Mouse (Mus musculus) forebrain, embryonic 11.5 days (tissue): Measurements from ENCODE around the gene Phactr2. TPM values are rescaled to one million over a fixed set of nuclear protein-coding genes. Genes with fewer than 3 reads are reported as not detected.
"Not testable (repeated sequence)": the region's sequence is repeated elsewhere in the genome, so short reads cannot be mapped to it uniquely, and the experiment has no call there.

ENCODE experiments used
- ATAC-seq: fragments of 200-750 bp; cut with Nextera tagmentation; replicated peaks from 2 replicates; pipeline ENCODE4 v1.8.0; 2017; ENCODE audit warnings: moderate TSS enrichment; ENCODE audit not compliant: low FRiP score
- DNase-seq: peaks from one replicate; pipeline ENCODE4 v3.0.0-alpha.2; 2017; ENCODE audit warnings: low spot score
- H3K27ac ChIP-seq: fragments of 300-500 bp; sonication (generic); 2 replicates; pipeline ENCODE4 v1.5.1; 2014; ENCODE audit warnings: low read depth, low read length
- H3K27me3 ChIP-seq: fragments of 300-500 bp; sonication (generic); 2 replicates; pipeline ENCODE4 v1.6.1; 2014; ENCODE audit warnings: mild to moderate bottlenecking, low read length, mixed read lengths; ENCODE audit not compliant: control insufficient read depth, insufficient read depth
- H3K36me3 ChIP-seq: fragments of 300-500 bp; sonication (generic); 2 replicates; pipeline ENCODE4 v1.6.1; 2014; ENCODE audit warnings: mild to moderate bottlenecking, low read length, moderate library complexity, mixed read lengths; ENCODE audit not compliant: control insufficient read depth, insufficient read depth
- H3K4me1 ChIP-seq: fragments of 300-500 bp; sonication (generic); replicated peaks from 2 replicates; pipeline ENCODE4 v1.6.1; 2014; ENCODE audit warnings: low read length, mixed read lengths; ENCODE audit not compliant: control insufficient read depth, insufficient read depth
- H3K4me2 ChIP-seq: fragments of 300-500 bp; sonication (generic); 2 replicates; pipeline ENCODE4 v1.6.1; 2014; ENCODE audit warnings: low read depth, mild to moderate bottlenecking, low read length, moderate library complexity, mixed read lengths; ENCODE audit not compliant: severe bottlenecking
- H3K4me3 ChIP-seq: fragments of 300-500 bp; sonication (generic); 2 replicates; pipeline ENCODE4 v1.5.1; 2014; ENCODE audit warnings: low read depth, low read length
- H3K9ac ChIP-seq: fragments of 300-500 bp; sonication (generic); 2 replicates; pipeline ENCODE4 v1.6.1; 2014; ENCODE audit warnings: low read length
- H3K9me3 ChIP-seq: fragments of 300-500 bp; sonication (generic); 2 replicates; pipeline ENCODE4 v1.6.1; 2016; ENCODE audit warnings: low read length, mixed read lengths; ENCODE audit not compliant: control insufficient read depth
- WGBS: fragments of 180-500 bp; shearing (Covaris S2); extraction: QIAGEN DNeasy Blood & Tissue Kit; methylation state at CpG from one replicate; pipeline ENCODE4 v1.1.7; 2014; 5-methylcytosine and 5-hydroxymethylcytosine counted together
- polyA plus RNA-seq: library from polyadenylated mRNA; unstranded; fragments of >200 nt; fragmentation: Nextera tagmentation; extraction: Ambion mirVana; gene quantifications from 2 replicates; pipeline ENCODE4 v1.2.1, GENCODE M21; 2014

Gene Phactr2
- polyA plus RNA-seq, 1 experiment from 2014 or later, result 17.7 TPM

DNA sequence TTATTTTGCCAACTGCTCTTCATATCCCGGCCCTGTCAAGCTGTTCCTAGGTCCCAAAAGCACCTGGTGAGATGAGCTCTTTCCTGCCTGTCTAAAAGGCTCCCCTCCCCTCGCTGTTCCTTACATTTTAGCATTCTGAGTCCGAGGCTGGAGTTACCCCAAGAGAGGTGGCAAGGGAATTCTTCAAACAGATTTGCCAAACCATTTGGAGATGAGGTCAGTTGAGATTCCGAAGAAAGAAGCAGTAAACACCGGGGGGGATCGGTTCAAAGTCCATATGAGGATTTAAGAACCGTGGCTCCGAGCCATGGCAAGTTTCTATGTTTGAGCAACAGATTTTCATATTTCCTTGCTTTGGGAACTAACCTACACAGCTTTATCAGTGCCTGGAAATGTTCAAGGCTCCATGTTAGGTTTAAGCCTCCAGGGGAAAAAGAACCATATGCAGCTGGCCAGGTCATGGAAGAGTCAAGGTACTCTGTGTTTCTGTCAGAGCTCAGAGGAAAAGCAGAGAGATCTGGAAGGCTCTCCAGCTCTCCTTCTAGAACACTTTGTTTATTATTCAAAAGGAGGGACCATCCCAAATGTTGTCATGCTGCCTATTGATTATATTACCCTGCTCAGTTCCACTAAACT, 277.2 kb downstream of the Phactr2 start:
- peaks cover 5% of the 10 kb centered on the region; the same call in 1 of the 2 replicates for H3K4me1 ChIP-seq
- no peak overlapping the region for H3K4me2 ChIP-seq
- no peak overlapping the region for H3K4me3 ChIP-seq
- DNase-seq (no peak), ATAC-seq (no peak)
- H3K36me3 ChIP-seq, result no peaks in the 10 kb centered on the region
- 85% methylated on average over 8 of the region's 8 CpGs for WGBS
- H3K27ac ChIP-seq, result no peak overlapping the region
- H3K9me3 ChIP-seq, result no peaks in the 10 kb centered on the region
- H3K27me3 ChIP-seq, result no peaks in the 10 kb centered on the region
- H3K9ac ChIP-seq, result no peak overlapping the region

GRCm38 (mm10) chr10:13193496-13193895, 280.7 kb downstream of the Phactr2 start:
- not testable (repeated sequence) for H3K27ac ChIP-seq, H3K4me3 ChIP-seq, H3K4me1 ChIP-seq, H3K9me3 ChIP-seq, H3K27me3 ChIP-seq, H3K36me3 ChIP-seq, DNase-seq, H3K9ac ChIP-seq
- 86% methylated on average over 7 of the region's 7 CpGs for WGBS
- H3K4me2 ChIP-seq, result peak overlapping the region; percentile 71; the same call in 1 of the 2 replicates
- peak; percentile 6; the same call in 1 of the 2 replicates for ATAC-seq

- Histone ChIP-seq H3K4me2 (peak within 1 kb of the TSS; percentile 71), H3K36me3 (no peaks in the 10 kb centered on the region; the same call in 1 of the 2 replicates), H3K27ac (no peak within 1 kb of the TSS), H3K9me3 (no peaks in the 10 kb centered on the region), H3K4me1 (peaks cover 9% of the 10 kb centered on the region; the same call in 1 of the 2 replicates), H3K4me3 (peak within 1 kb of the TSS; percentile 71), H3K27me3 (no peaks in the 10 kb centered on the region), H3K9ac (peak within 1 kb of the TSS; percentile 63)
- ATAC-seq (peak; percentile 99), DNase-seq (peak; percentile 96)
- under 1% methylated on average over 43 of the region's 43 CpGs for WGBS
These were observed 281.4 kb downstream of the Phactr2 start, which contains the start of gene Ltv1 for GRCm38 (mm10) chr10:13192731-13193351. Ltv1 (minus strand) TSS chr10:13193168.

DNA sequence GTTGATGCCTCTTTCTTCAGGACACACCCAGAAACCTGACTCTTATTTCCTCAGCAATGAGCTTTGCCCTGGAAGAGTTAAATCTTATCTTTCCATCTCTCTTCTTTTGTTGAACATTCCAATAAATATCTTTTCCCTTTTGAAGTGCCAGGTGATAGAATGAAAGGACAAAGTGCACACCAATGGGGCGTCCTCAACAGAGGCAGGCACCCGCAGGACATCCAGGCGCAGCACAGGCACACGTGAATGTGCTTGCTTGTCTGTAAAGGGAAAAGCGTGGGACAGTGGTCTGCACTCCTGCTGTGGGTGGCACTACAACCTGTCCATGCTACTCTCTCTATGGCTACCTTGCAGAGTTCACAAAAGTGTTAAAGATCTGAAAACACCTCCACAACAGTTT, 284.3 kb downstream of the Phactr2 start:
- Histone ChIP-seq H3K27ac (no peak overlapping the region), H3K9ac (no peak overlapping the region), H3K4me1 (peaks cover 9% of the 10 kb centered on the region; the same call in 1 of the 2 replicates), H3K4me2 (no peak overlapping the region), H3K27me3 (no peaks in the 10 kb centered on the region), H3K9me3 (no peaks in the 10 kb centered on the region), H3K4me3 (no peak overlapping the region), H3K36me3 (no peaks in the 10 kb centered on the region; the same call in 1 of the 2 replicates)
- ATAC-seq (no peak), DNase-seq (no peak)
- 93% methylated on average over 5 of the region's 5 CpGs for WGBS

DNA sequence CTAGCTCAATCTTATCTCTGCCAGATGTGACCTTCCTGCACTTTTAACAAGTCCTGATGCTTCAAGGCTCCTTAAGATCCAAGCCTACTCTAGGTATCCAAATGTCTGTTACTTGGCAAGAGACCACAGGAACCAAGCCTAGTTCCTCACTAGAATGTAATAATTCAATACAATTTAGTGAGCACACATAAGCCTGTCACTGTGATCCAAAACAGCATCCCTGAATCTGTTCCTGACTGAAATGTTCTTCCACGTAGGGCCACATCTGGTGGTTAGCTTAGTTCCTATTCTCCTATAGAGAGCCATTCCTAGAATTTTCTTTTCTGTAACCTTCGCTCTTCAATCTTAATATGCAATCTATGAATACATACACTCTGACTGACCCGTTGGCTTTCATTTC, 287.5 kb downstream of the Phactr2 start:
- Histone ChIP-seq H3K27me3 (no peaks in the 10 kb centered on the region), H3K4me1 (peaks cover 2% of the 10 kb centered on the region; the same call in 1 of the 2 replicates), H3K9me3 (no peaks in the 10 kb centered on the region), H3K4me2 (no peak overlapping the region), H3K4me3 (no peak overlapping the region), H3K36me3 (peaks cover 3% of the 10 kb centered on the region; the same call in 1 of the 2 replicates), H3K27ac (no peak overlapping the region), H3K9ac (no peak overlapping the region)
- 93% methylated on average over 3 of the region's 3 CpGs for WGBS
- DNase-seq (no peak), ATAC-seq (no peak)

DNA sequence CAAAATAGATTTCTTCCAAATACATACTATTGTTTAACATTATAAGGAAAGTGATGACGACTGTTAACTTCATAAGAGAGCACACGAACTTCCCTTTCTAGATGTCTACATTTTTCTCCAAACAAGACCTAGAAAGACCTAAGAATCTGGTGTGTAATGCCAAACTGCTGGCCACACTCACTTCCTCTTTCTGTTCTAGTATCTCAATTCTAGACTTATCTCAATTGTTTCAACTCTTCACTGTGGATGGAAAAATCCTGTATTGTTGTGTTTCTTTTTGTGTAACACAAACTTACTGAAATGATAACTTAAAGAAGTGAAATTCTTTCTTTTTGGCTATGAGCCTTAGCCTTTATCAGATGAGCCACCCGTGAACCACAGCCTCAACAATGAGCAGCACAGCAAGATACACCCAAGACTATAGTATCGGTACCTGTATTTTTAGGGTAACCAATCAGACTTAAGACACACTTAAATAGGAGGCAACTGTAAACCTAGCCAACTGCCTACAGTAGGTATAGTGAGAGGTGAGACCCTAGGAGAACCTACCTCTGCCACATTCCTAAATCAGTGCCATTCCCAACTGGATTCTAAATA, 289.9 kb downstream of the Phactr2 start:
- DNase-seq (no peak), ATAC-seq (no peak)
- H3K4me1 ChIP-seq, result no peaks in the 10 kb centered on the region
- H3K4me3 ChIP-seq, result no peak overlapping the region
- H3K9me3 ChIP-seq, result no peaks in the 10 kb centered on the region
- WGBS, result 93% methylated on average over 4 of the region's 4 CpGs
- H3K9ac ChIP-seq, result no peak overlapping the region
- no peak overlapping the region for H3K4me2 ChIP-seq
- peaks cover 15% of the 10 kb centered on the region; the same call in 1 of the 2 replicates for H3K36me3 ChIP-seq
- no peaks in the 10 kb centered on the region for H3K27me3 ChIP-seq
- no peak overlapping the region for H3K27ac ChIP-seq

DNA sequence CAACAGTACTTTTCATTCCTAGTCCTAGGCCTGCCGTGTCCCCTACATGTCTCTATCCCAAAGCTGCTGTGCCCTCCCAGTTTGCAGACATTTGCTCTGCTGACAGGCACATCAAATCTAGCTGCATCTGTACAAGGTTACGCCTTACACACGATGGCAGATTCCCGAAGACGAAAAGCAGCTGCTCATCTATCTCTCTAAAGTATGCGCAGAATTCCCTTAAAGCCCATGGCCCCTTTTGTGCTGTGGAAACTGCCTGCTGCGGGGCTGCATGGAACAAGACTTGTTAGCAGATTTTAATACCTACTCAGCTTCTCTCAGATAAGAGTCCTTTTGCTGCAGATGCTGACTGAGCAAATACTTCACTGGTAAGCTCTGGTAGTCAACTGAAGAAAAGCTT, 294.0 kb downstream of the Phactr2 start:
- Histone ChIP-seq H3K27me3 (no peaks in the 10 kb centered on the region), H3K36me3 (peaks cover 24% of the 10 kb centered on the region), H3K4me2 (no peak overlapping the region), H3K27ac (no peak overlapping the region), H3K9me3 (no peaks in the 10 kb centered on the region), H3K9ac (no peak overlapping the region), H3K4me1 (no peaks in the 10 kb centered on the region), H3K4me3 (no peak overlapping the region)
- ATAC-seq, result no peak
- DNase-seq, result no peak
- 95% methylated on average over 7 of the region's 7 CpGs for WGBS

DNA sequence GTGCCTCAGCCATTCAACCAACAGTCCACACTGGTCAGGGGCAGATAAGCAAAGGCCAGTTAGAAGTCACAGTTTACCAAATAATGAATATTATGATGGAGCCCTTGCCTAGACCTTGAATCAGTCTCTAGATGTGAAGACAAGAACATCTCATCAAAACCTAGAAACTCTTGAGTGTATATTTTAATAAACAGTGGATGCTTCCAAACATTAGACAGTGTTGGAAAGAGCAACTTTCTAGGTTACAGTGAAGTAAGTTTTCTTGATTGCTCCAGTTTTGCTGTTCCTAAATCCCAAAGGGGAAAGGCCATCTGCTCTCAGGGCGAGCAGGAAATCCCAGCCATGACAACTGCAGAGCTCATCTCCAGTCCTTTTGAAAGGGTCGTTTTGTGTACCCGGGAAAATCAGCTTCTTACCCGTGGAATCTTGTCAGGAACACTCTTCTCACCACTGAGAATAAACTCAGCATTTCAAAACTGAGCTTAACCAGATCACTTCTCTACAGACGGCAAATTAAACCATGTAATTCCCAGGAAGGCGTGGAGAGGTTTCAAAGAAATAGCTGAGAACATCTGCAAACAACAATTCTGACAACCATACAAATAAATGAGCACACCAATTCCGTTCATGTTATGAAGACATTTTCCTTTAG, 296.1 kb downstream of the Phactr2 start, which contains the start of gene Zc2hc1b:
Zc2hc1b (minus strand) TSS at position 51 of the 652 bp plus-strand sequence.
- no peak within 1 kb of the TSS for H3K4me2 ChIP-seq
- ATAC-seq, result no peak
- H3K9ac ChIP-seq, result no peak within 1 kb of the TSS
- H3K9me3 ChIP-seq, result no peaks in the 10 kb centered on the region
- H3K27ac ChIP-seq, result no peak within 1 kb of the TSS
- no peak within 1 kb of the TSS for H3K4me3 ChIP-seq
- H3K4me1 ChIP-seq, result no peaks in the 10 kb centered on the region
- DNase-seq, result no peak
- no peaks in the 10 kb centered on the region for H3K27me3 ChIP-seq
- 91% methylated on average over 7 of the region's 7 CpGs for WGBS
- H3K36me3 ChIP-seq, result peaks cover 24% of the 10 kb centered on the region
